Mouse (Mus musculus) kidney, postnatal 4 days (tissue): ENCODE results near the gene Lrrn4cl.
"Not testable (repeated sequence)": the region's sequence is repeated elsewhere in the genome, so short reads cannot be mapped to it uniquely, and the experiment has no call there.

Source experiments
- DNase-seq, 2 experiments: peaks; one replicate each; pipeline ENCODE4 v3.0.0; 2021; ENCODE audit warnings: mixed read lengths in 2 of 2

The Lrrn4cl gene

GRCm38 (mm10) chr19:8886916-8887584, 36.5 kb downstream of the Lrrn4cl start:
- no peak for DNase-seq

- no peak for DNase-seq
Measured at GRCm38 (mm10) chr19:8887585-8888463, 37.3 kb downstream of the Lrrn4cl start.

GRCm38 (mm10) chr19:8888511-8889385, 38.2 kb downstream of the Lrrn4cl start, which contains the start of the genes 1810009A15Rik and Gm49416:
Gene 1810009A15Rik (plus strand): TSS chr19:8888853.
Gene Gm49416 (plus strand): TSS chr19:8888926.
- peak; percentile 95 to 98 for DNase-seq

- peak; percentile 89 to 91 for DNase-seq
Measured at GRCm38 (mm10) chr19:8892829-8893766, 42.5 kb downstream of the Lrrn4cl start, which contains the start of gene Ints5. Gene Ints5 (plus strand): TSS chr19:8893005.

- DNase-seq: no peak
Measured at GRCm38 (mm10) chr19:8895397-8895960, 44.9 kb downstream of the Lrrn4cl start.

- not testable (repeated sequence) for DNase-seq
Measured at GRCm38 (mm10) chr19:8896231-8896630, 45.7 kb downstream of the Lrrn4cl start.

- peak; percentile 70 to 77 for DNase-seq
Measured at GRCm38 (mm10) chr19:8897211-8897864, 46.8 kb downstream of the Lrrn4cl start.

- peak; percentile 95 to 98 for DNase-seq
Measured at GRCm38 (mm10) chr19:8897865-8898495, 47.4 kb downstream of the Lrrn4cl start, which contains the start of gene Ganab. Gene Ganab (plus strand): TSS chr19:8898071.

GRCm38 (mm10) chr19:8898576-8898975, 48.0 kb downstream of the Lrrn4cl start:
- DNase-seq: no peak

GRCm38 (mm10) chr19:8899079-8899478, 48.5 kb downstream of the Lrrn4cl start:
- DNase-seq: peak; percentile 36 to 45

- DNase-seq: no peak
Measured at GRCm38 (mm10) chr19:8903412-8903811, 52.8 kb downstream of the Lrrn4cl start.
